Mouse (Mus musculus) lung, adult 2 months (tissue): ENCODE data around the gene Il1rl2. TPM values are rescaled to one million over a fixed set of nuclear protein-coding genes. Genes with fewer than 3 reads are reported as not detected.

ENCODE experiments used
- DNase-seq: peaks from one replicate; pipeline ENCODE4 v3.0.0; 2022
- H3K4me1 ChIP-seq: fragments of 200-500 bp; 2 replicates; pipeline ENCODE4 v1.6.1; 2011; ENCODE audit warnings: low read length; ENCODE audit not compliant: control insufficient read depth, insufficient read depth
- H3K4me3 ChIP-seq: fragments of 200-500 bp; replicated peaks from 2 replicates; pipeline ENCODE3; 2011; ENCODE audit warnings: low read depth, mild to moderate bottlenecking, control low read depth, low read length; ENCODE audit errors: extremely low read depth
- CTCF ChIP-seq: fragments of 200-500 bp; IDR thresholded peaks from 2 replicates; pipeline ENCODE4 v1.5.1; 2011; ENCODE audit warnings: mild to moderate bottlenecking, low read length, control low read depth; ENCODE audit not compliant: insufficient read depth
- POLR2A ChIP-seq: fragments of 200-500 bp; IDR thresholded peaks from 2 replicates; pipeline ENCODE4 v1.6.1; 2011; ENCODE audit warnings: low read depth, mild to moderate bottlenecking, control low read depth, low read length, borderline replicate concordance; ENCODE audit errors: extremely low read depth
- WGBS: fragments of 180-500 bp; shearing (Covaris S2); methylation state at CpG from one replicate; pipeline ENCODE4 v1.1.7; 2018; 5-methylcytosine and 5-hydroxymethylcytosine counted together
- polyA plus RNA-seq: library from polyadenylated mRNA; depleted of rRNA; stranded (reverse); fragments of >200 nt; gene quantifications from 2 replicates; pipeline ENCODE4 v1.2.3, GENCODE M21; 2012

The Il1rl2 gene
- polyA plus RNA-seq, 1 experiment, result 8.4 TPM

GRCm38 (mm10) chr1:40382841-40383240 lies 58.4 kb downstream of the Il1rl2 start:
- Histone ChIP-seq H3K4me3 (no peak overlapping the region), H3K4me1 (no peaks in the 10 kb centered on the region)
- no peak for DNase-seq
- TF ChIP-seq POLR2A, result no peak
- TF ChIP-seq CTCF, result no peak
- WGBS, result 70% methylated on average over 5 of the region's 5 CpGs

DNA sequence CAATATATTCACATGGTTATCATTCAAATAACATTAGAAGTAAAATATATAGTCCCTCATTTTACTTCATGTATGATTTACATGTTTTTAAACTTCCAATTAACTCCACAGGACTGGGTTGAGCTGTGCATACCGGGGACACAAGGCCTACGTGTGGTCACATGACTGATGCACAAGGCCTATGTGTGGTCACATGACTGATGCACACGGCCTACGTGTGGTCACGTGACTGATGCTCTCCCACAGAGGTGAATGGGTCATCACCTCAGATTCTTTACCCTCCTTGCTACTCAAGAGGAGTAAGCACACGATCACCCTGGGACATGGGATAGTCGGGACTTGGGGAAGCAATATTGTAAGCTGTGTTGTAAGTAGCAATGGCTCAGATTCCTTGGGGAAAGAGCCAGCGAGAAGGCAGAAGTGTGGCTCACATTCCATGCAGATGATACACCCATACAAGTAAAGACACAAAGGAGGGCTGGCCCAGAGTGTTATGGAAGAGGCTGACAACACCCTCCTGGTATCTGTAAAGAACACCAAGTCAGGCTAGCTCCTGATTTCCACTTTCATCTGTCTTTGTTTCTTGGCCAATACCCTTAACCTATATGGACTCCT lies 60.6 kb downstream of the Il1rl2 start:
- WGBS, result 91% methylated on average over 8 of the region's 8 CpGs

GRCm38 (mm10) chr1:40391374-40391773 lies 67.0 kb downstream of the Il1rl2 start:
- H3K4me1 ChIP-seq, result no peaks in the 10 kb centered on the region
- H3K4me3 ChIP-seq, result no peak overlapping the region
- WGBS, result 75% methylated on average over 3 of the region's 3 CpGs
- no peak for TF ChIP-seq POLR2A
- no peak for TF ChIP-seq CTCF
- DNase-seq, result no peak

More for the DNA sequence above, 60.6 kb downstream of the Il1rl2 start:
- TF ChIP-seq POLR2A, result no peak
- TF ChIP-seq CTCF, result no peak
- no peak overlapping the region for H3K4me3 ChIP-seq
- H3K4me1 ChIP-seq, result no peaks in the 10 kb centered on the region
- DNase-seq, result no peak

DNA sequence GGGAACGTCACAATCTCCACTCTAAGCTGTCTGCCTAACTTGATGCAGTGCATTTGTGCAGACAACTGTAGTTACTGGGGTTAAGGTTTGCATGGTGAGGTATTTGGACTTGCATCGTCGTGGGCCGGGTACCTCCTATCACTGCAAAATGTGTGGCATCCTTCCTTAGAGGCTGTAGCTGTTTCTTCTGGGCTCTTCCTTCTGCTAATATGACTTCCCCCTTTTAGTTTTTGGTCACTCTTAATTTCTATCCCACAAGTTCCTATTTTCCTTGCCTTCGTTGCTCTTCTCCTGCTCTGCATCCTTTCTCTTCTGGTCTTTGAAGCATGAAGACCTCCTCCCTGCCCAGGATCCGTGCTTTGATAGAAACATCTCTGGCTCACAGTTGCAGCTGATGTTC lies 68.1 kb downstream of the Il1rl2 start:
- TF ChIP-seq CTCF (no peak), POLR2A (no peak)
- 78% methylated on average over 6 of the region's 6 CpGs for WGBS
- Histone ChIP-seq H3K4me3 (no peak overlapping the region), H3K4me1 (no peaks in the 10 kb centered on the region)
- no peak for DNase-seq

DNA sequence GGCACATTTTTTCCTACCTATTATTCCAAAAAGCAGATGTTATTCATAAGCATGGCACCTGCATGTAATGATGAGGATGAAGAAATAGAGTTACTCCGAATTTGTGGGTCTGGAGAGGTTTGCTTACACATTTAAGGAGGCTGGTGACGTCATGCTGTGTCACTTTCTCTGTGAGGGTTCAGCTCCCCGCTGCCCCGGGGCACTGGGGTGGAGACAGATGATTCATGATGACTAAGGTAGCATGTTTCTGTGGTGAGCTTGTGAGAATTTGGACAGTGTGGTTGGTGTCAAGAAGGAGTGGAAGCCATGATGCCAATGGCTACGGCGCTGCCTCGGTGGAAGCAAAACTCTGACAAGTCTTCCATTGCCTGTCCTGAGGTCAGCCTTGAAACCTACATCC lies 68.8 kb downstream of the Il1rl2 start:
- TF ChIP-seq CTCF, result no peak
- no peak for TF ChIP-seq POLR2A
- H3K4me1 ChIP-seq, result no peaks in the 10 kb centered on the region
- H3K4me3 ChIP-seq, result no peak overlapping the region
- DNase-seq, result no peak
- 72% methylated on average over 7 of the region's 7 CpGs for WGBS

DNA sequence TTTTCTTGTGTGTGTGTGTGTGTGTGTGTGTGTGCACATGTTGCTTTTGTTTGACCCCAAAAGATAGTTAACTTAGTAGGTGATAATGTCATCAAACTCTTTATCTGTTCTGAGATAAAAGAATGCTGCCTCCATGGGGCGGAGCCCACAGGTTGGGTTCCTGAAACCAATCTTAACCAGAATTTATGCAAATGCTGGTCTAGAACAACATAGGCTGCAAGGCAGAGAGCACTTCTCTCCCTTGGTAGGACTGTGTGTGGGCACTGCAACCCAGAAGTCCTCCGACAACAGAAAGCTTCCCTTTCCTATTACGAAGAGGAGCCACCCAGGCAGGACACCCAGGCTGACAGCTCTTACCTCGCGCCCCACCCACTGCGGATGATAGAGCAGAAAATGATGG lies 75.2 kb downstream of the Il1rl2 start:
- Histone ChIP-seq H3K4me1 (no peaks in the 10 kb centered on the region), H3K4me3 (no peak overlapping the region)
- WGBS, result 84% methylated on average over 6 of the region's 6 CpGs
- TF ChIP-seq POLR2A (no peak), CTCF (no peak)
- DNase-seq, result no peak

DNA sequence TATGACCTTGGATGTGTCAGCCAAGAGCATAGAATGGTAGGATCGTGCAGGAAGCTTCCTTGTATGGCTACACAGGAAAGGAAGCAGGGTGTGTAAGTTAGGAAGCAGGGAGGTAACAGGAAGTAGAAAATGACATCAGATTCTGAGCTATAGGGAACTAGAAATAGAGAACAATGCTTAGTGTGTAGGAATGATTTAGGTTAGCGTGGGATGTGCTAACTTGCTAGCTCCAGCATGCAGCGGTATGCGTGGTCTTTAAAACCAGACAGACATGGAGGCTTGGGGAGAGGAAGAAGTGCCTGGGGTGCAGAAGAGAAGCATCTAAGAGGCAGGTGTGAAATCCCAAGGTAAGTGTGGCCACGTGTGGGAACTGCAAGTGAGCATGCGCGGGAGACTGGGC lies 80.3 kb downstream of the Il1rl2 start:
- no peak for TF ChIP-seq CTCF
- no peak for TF ChIP-seq POLR2A
- Histone ChIP-seq H3K4me1 (no peaks in the 10 kb centered on the region), H3K4me3 (no peak overlapping the region)
- no peak for DNase-seq
- 55% methylated on average over 7 of the region's 7 CpGs for WGBS

DNA sequence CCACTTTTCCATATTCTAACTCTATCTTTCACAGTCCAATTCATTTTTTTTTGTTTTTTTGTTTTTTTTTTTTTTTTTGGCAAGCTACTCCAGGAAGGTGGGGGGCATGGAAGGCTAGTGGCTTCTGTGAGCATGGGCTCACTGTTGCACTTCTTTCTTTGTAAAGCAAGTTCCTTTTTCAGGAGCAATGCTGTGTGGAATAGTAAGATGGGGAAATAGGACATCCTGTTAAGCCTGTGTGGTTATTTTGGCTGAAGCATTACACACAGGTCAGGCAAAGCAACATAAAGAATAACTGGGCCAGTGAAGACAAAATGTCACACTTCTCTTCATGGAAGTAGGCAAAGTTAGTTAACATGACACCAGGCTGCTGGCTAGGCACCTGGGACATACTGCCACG lies 85.5 kb downstream of the Il1rl2 start:
- TF ChIP-seq POLR2A, result no peak
- WGBS, result 61% methylated on average over 1 of the region's 1 CpGs
- no peak overlapping the region for H3K4me3 ChIP-seq
- no peaks in the 10 kb centered on the region for H3K4me1 ChIP-seq
- no peak for DNase-seq

GRCm38 (mm10) chr1:40413039-40413438 lies 88.6 kb downstream of the Il1rl2 start:
- H3K4me3 ChIP-seq, result no peak overlapping the region
- no peak for TF ChIP-seq POLR2A
- TF ChIP-seq CTCF, result no peak
- no peaks in the 10 kb centered on the region for H3K4me1 ChIP-seq
- no peak for DNase-seq
- WGBS, result 84% methylated on average over 1 of the region's 1 CpGs

GRCm38 (mm10) chr1:40414276-40414675 lies 89.9 kb downstream of the Il1rl2 start:
- no peak for DNase-seq
- Histone ChIP-seq H3K4me1 (no peaks in the 10 kb centered on the region), H3K4me3 (no peak overlapping the region)
- WGBS, result 76% methylated on average over 7 of the region's 7 CpGs
- TF ChIP-seq POLR2A, result no peak
- no peak for TF ChIP-seq CTCF
